Mouse (Mus musculus) MEL (cell line): ENCODE measurements around the gene Nxpe5. TPM values are rescaled to one million over a fixed set of nuclear protein-coding genes. Genes with fewer than 3 reads are reported as not detected.

Source experiments
- DNase-seq: peaks from one replicate; pipeline ENCODE4 v3.0.0; 2011; ENCODE audit warnings: low read depth, low spot score
- H3K27ac ChIP-seq: 2 replicates; pipeline ENCODE4 v1.5.1; 2012; ENCODE audit warnings: low read depth, mild to moderate bottlenecking, control low read depth, low read length, moderate library complexity; ENCODE audit not compliant: control insufficient read depth
- H3K27me3 ChIP-seq, 2 experiments: fragments of 150-350 bp in 1 of 2; sonication (generic) in 1 of 2; 2 replicates each; pipeline ENCODE4 v1.6.1; 2012; ENCODE audit warnings: low read length in 2 of 2, mild to moderate bottlenecking in 2 of 2, improper control_type of control experiment in 1 of 2, moderate library complexity in 1 of 2; ENCODE audit not compliant: insufficient read depth in 2 of 2, control insufficient read depth in 1 of 2
- H3K36me3 ChIP-seq, 2 experiments: 2 replicates each; pipeline ENCODE4 v1.6.1; 2012 to 2014; ENCODE audit warnings: low read length in 2 of 2, improper control_type of control experiment in 1 of 2, inconsistent platforms in 1 of 2, mild to moderate bottlenecking in 1 of 2; ENCODE audit not compliant: insufficient read depth in 2 of 2, control insufficient read depth in 1 of 2
- H3K4me1 ChIP-seq, 2 experiments: fragments of 150-350 bp in 1 of 2; sonication (generic) in 1 of 2; 2 replicates each; pipeline ENCODE4 v1.6.1; 2012; ENCODE audit warnings: low read length in 2 of 2, improper control_type of control experiment in 1 of 2, mild to moderate bottlenecking in 1 of 2; ENCODE audit not compliant: insufficient read depth in 2 of 2, control insufficient read depth in 1 of 2
- H3K4me3 ChIP-seq, 2 experiments: fragments of 150-350 bp in 1 of 2; sonication (generic) in 1 of 2; 2 replicates each; pipeline ENCODE4 v1.5.1; 2012; ENCODE audit warnings: low read depth in 2 of 2, low read length in 2 of 2, mild to moderate bottlenecking in 2 of 2, moderate library complexity in 2 of 2, control low read depth in 1 of 2, improper control_type of control experiment in 1 of 2; ENCODE audit not compliant: control insufficient read depth in 1 of 2, insufficient read depth in 1 of 2
- H3K79me2 ChIP-seq: 2 replicates; pipeline ENCODE4 v1.6.1; 2012; ENCODE audit warnings: mild to moderate bottlenecking, low read length, moderate library complexity; ENCODE audit not compliant: control insufficient read depth, poor library complexity, insufficient read depth
- H3K9ac ChIP-seq: 2 replicates; pipeline ENCODE4 v1.6.1; 2012; ENCODE audit warnings: low read depth, mild to moderate bottlenecking, control low read depth, low read length, moderate library complexity; ENCODE audit not compliant: control insufficient read depth, poor library complexity, severe bottlenecking
- H3K9me3 ChIP-seq: fragments of 150-350 bp; sonication (generic); replicated peaks from 2 replicates; pipeline ENCODE4 v1.6.1; 2012; ENCODE audit warnings: mild to moderate bottlenecking, low read length, improper control_type of control experiment, moderate library complexity; ENCODE audit not compliant: insufficient read depth
- BHLHE40 ChIP-seq: IDR thresholded peaks from 2 replicates; pipeline ENCODE4 v1.6.1; 2012; ENCODE audit warnings: low read depth, mild to moderate bottlenecking, inconsistent platforms, low read length, improper control_type of control experiment, borderline replicate concordance
- CHD1 ChIP-seq: IDR thresholded peaks from 2 replicates; pipeline ENCODE4 v1.6.1; 2012; ENCODE audit warnings: low read depth, mild to moderate bottlenecking, inconsistent platforms, low read length, improper control_type of control experiment
- CHD2 ChIP-seq: IDR thresholded peaks from 2 replicates; pipeline ENCODE4 v1.6.1; 2011; ENCODE audit warnings: low read length, improper control_type of control experiment
- CTCF ChIP-seq, 3 experiments: IDR thresholded peaks in 2 of 3; conservative IDR thresholded peaks in 1 of 3; 2 replicates each; pipeline ENCODE4 v1.5.1; 2011 to 2012; ENCODE audit warnings: low read length in 3 of 3, low read depth in 2 of 3, mild to moderate bottlenecking in 2 of 3, improper control_type of control experiment in 1 of 3, inconsistent platforms in 1 of 3, mixed read lengths in 1 of 3, moderate library complexity in 1 of 3; ENCODE audit not compliant: control insufficient read depth in 1 of 3, insufficient read depth in 1 of 3, poor library complexity in 1 of 3, severe bottlenecking in 1 of 3
- E2F4 ChIP-seq: IDR thresholded peaks from 2 replicates; pipeline ENCODE4 v1.6.1; 2011; ENCODE audit warnings: low read depth, low read length, improper control_type of control experiment, borderline replicate concordance
- ELF1 ChIP-seq: IDR thresholded peaks from 2 replicates; pipeline ENCODE4 v1.6.1; 2014; ENCODE audit warnings: low read depth, mild to moderate bottlenecking, inconsistent platforms, low read length, improper control_type of control experiment, moderate library complexity
- EP300 ChIP-seq, 2 experiments: IDR thresholded peaks; 2 replicates each; pipeline ENCODE4 v1.6.1; 2011; ENCODE audit warnings: improper control_type of control experiment in 2 of 2, low read length in 2 of 2, low read depth in 1 of 2, mild to moderate bottlenecking in 1 of 2
- ETS1 ChIP-seq: IDR thresholded peaks from 2 replicates; pipeline ENCODE4 v1.6.1; 2012; ENCODE audit warnings: low read depth, mild to moderate bottlenecking, inconsistent platforms, low read length, improper control_type of control experiment, moderate library complexity
- GABPA ChIP-seq: IDR thresholded peaks from 2 replicates; pipeline ENCODE4 v1.6.1; 2012; ENCODE audit warnings: low read depth, mild to moderate bottlenecking, inconsistent platforms, low read length, improper control_type of control experiment, moderate library complexity
- GATA1 ChIP-seq: IDR thresholded peaks from 2 replicates; pipeline ENCODE4 v1.6.1; 2011; ENCODE audit warnings: low read depth, low read length, improper control_type of control experiment
- HCFC1 ChIP-seq: IDR thresholded peaks from 2 replicates; pipeline ENCODE4 v1.6.1; 2012; ENCODE audit warnings: low read depth, mild to moderate bottlenecking, inconsistent platforms, low read length, improper control_type of control experiment, moderate library complexity
- JUND ChIP-seq: IDR thresholded peaks from 2 replicates; pipeline ENCODE4 v1.6.1; 2011; ENCODE audit warnings: low read depth, mild to moderate bottlenecking, improper control_type of control experiment, low read length
- KAT2A ChIP-seq: conservative IDR thresholded peaks from 2 replicates; pipeline ENCODE4 v1.6.1; 2012; ENCODE audit warnings: low read depth, low read length, improper control_type of control experiment, inconsistent platforms
- MAFK ChIP-seq: IDR thresholded peaks from 2 replicates; pipeline ENCODE4 v1.6.1; 2011; ENCODE audit warnings: low read depth, mild to moderate bottlenecking, low read length, improper control_type of control experiment, borderline replicate concordance
- MAX ChIP-seq: IDR thresholded peaks from 2 replicates; pipeline ENCODE4 v1.6.1; 2011; ENCODE audit warnings: low read length, improper control_type of control experiment
- MAZ ChIP-seq: IDR thresholded peaks from 2 replicates; pipeline ENCODE4 v1.6.1; 2012; ENCODE audit warnings: low read depth, mild to moderate bottlenecking, inconsistent platforms, low read length, improper control_type of control experiment
- MEF2A ChIP-seq: IDR thresholded peaks from 2 replicates; pipeline ENCODE4 v1.6.1; 2014; ENCODE audit warnings: low read depth, mild to moderate bottlenecking, inconsistent platforms, low read length, improper control_type of control experiment; ENCODE audit not compliant: poor library complexity, insufficient replicate concordance, severe bottlenecking; ENCODE audit errors: extremely low read depth
- MXI1 ChIP-seq: IDR thresholded peaks from 2 replicates; pipeline ENCODE4 v1.6.1; 2011; ENCODE audit warnings: mild to moderate bottlenecking, low read depth, low read length, improper control_type of control experiment
- MYC ChIP-seq: IDR thresholded peaks from 2 replicates; pipeline ENCODE4 v1.6.1; 2011; ENCODE audit warnings: low read depth, mild to moderate bottlenecking, low read length, improper control_type of control experiment, moderate library complexity
- NELFE ChIP-seq: IDR thresholded peaks from 2 replicates; pipeline ENCODE4 v1.6.1; 2011; ENCODE audit warnings: low read depth, low read length, improper control_type of control experiment
- NRF1 ChIP-seq: IDR thresholded peaks from 2 replicates; pipeline ENCODE4 v1.6.1; 2014; ENCODE audit warnings: low read depth, mild to moderate bottlenecking, inconsistent platforms, low read length, improper control_type of control experiment, moderate library complexity; ENCODE audit not compliant: poor library complexity, insufficient read depth, severe bottlenecking
- POLR2A ChIP-seq, 2 experiments: IDR thresholded peaks; 2 replicates each; pipeline ENCODE4 v1.6.1; 2011 to 2012; ENCODE audit warnings: low read length in 2 of 2, mild to moderate bottlenecking in 2 of 2, control low read depth in 1 of 2, improper control_type of control experiment in 1 of 2, low read depth in 1 of 2, moderate library complexity in 1 of 2; ENCODE audit not compliant: control insufficient read depth in 1 of 2, insufficient read depth in 1 of 2, poor library complexity in 1 of 2
- POLR2AphosphoS2 ChIP-seq: IDR thresholded peaks from 2 replicates; pipeline ENCODE4 v1.6.1; 2011; ENCODE audit warnings: low read length, improper control_type of control experiment
- POLR2AphosphoS5 ChIP-seq: IDR thresholded peaks from 2 replicates; pipeline ENCODE4 v1.6.1; 2012; ENCODE audit warnings: low read depth, borderline replicate concordance, mild to moderate bottlenecking, inconsistent platforms, low read length, moderate library complexity, mixed read lengths
- RAD21 ChIP-seq: IDR thresholded peaks from 2 replicates; pipeline ENCODE4 v1.6.1; 2011; ENCODE audit warnings: mild to moderate bottlenecking, low read depth, low read length, improper control_type of control experiment
- RCOR1 ChIP-seq: IDR thresholded peaks from 2 replicates; pipeline ENCODE4 v1.6.1; 2012; ENCODE audit warnings: low read depth, mild to moderate bottlenecking, inconsistent platforms, low read length, improper control_type of control experiment
- SIN3A ChIP-seq: IDR thresholded peaks from 2 replicates; pipeline ENCODE4 v1.6.1; 2012; ENCODE audit warnings: low read length, improper control_type of control experiment, inconsistent platforms
- SMC3 ChIP-seq: IDR thresholded peaks from 2 replicates; pipeline ENCODE4 v1.6.1; 2011; ENCODE audit warnings: low read depth, low read length, improper control_type of control experiment
- TAL1 ChIP-seq: IDR thresholded peaks from 2 replicates; pipeline ENCODE4 v1.6.1; 2012; ENCODE audit warnings: mild to moderate bottlenecking, inconsistent platforms, low read length, moderate library complexity, mixed read lengths
- TBP ChIP-seq: IDR thresholded peaks from 2 replicates; pipeline ENCODE4 v1.8.0; 2011; ENCODE audit warnings: low read depth, low read length, improper control_type of control experiment
- TCF12 ChIP-seq: IDR thresholded peaks from 2 replicates; pipeline ENCODE4 v1.6.1; 2014; ENCODE audit warnings: low read depth, mild to moderate bottlenecking, inconsistent platforms, low read length, improper control_type of control experiment, moderate library complexity
- UBTF ChIP-seq: IDR thresholded peaks from 2 replicates; pipeline ENCODE4 v1.6.1; 2012; ENCODE audit warnings: low read depth, mild to moderate bottlenecking, inconsistent platforms, low read length, improper control_type of control experiment, moderate library complexity, borderline replicate concordance; ENCODE audit not compliant: insufficient read depth
- USF1 ChIP-seq: IDR thresholded peaks from 2 replicates; pipeline ENCODE4 v1.6.1; 2014; ENCODE audit warnings: low read depth, mild to moderate bottlenecking, inconsistent platforms, low read length, improper control_type of control experiment, moderate library complexity
- USF2 ChIP-seq, 2 experiments: IDR thresholded peaks; 2 replicates each; pipeline ENCODE4 v1.6.1; 2011 to 2012; ENCODE audit warnings: improper control_type of control experiment in 2 of 2, low read length in 2 of 2, borderline replicate concordance in 1 of 2, inconsistent platforms in 1 of 2, low read depth in 1 of 2, mild to moderate bottlenecking in 1 of 2; ENCODE audit not compliant: insufficient read depth in 1 of 2
- ZC3H11A ChIP-seq: IDR thresholded peaks from 2 replicates; pipeline ENCODE4 v1.6.1; 2012; ENCODE audit warnings: low read depth, mild to moderate bottlenecking, inconsistent platforms, low read length, improper control_type of control experiment
- ZKSCAN1 ChIP-seq: IDR thresholded peaks from 2 replicates; pipeline ENCODE4 v1.6.1; 2012; ENCODE audit warnings: low read depth, mild to moderate bottlenecking, inconsistent platforms, low read length, improper control_type of control experiment, moderate library complexity
- ZMIZ1 ChIP-seq: IDR thresholded peaks from 2 replicates; pipeline ENCODE4 v1.6.1; 2012; ENCODE audit warnings: low read depth, mild to moderate bottlenecking, inconsistent platforms, low read length, improper control_type of control experiment, moderate library complexity
- ZNF384 ChIP-seq: IDR thresholded peaks from 2 replicates; pipeline ENCODE4 v1.6.1; 2012; ENCODE audit warnings: low read depth, mild to moderate bottlenecking, inconsistent platforms, low read length, improper control_type of control experiment
- polyA plus RNA-seq, 2 experiments: library from polyadenylated mRNA; stranded (reverse) in 1 of 2; unstranded in 1 of 2; fragments of >175 nt in 1 of 2; fragments of >200 nt in 1 of 2; gene quantifications; 2 replicates each; pipeline versions ENCODE4 v1.2.1 to v1.2.4; 2012; ENCODE audit warnings: low replicate concordance in 2 of 2, low read depth in 1 of 2; ENCODE audit not compliant: insufficient read length in 2 of 2, insufficient read depth in 1 of 2, missing spikeins in 1 of 2
- total RNA-seq: library from RNA; depleted of rRNA; stranded (reverse); fragments of 300-350 nt; gene quantifications from 2 replicates; pipeline ENCODE4 v1.2.3, GENCODE M21; 2012

Gene Nxpe5
- total and polyA plus RNA-seq, 3 experiments: not detected

GRCm38 (mm10) chr5:138222111-138222510 is 3.6 kb upstream of the Nxpe5 start:
- H3K9me3 ChIP-seq: no peaks in the 10 kb centered on the region
- H3K4me1 ChIP-seq: peaks cover 0 to 9% of the 10 kb centered on the region in 2 experiments; a peak in 2 of 4 replicates
- H3K79me2 ChIP-seq: no peaks in the 10 kb centered on the region
- H3K27me3 ChIP-seq: peaks cover 2% of the 10 kb centered on the region in 2 experiments; a peak in 1 of 4 replicates
- H3K4me3 ChIP-seq: no peak overlapping the region
- peaks cover 0 to 5% of the 10 kb centered on the region in 2 experiments; a peak in 1 of 4 replicates for H3K36me3 ChIP-seq
- no peak overlapping the region for H3K9ac ChIP-seq
- DNase-seq: peak; percentile 92
- no peak overlapping the region for H3K27ac ChIP-seq
- TF ChIP-seq E2F4: no peak
- peak; percentile 97 for TF ChIP-seq SMC3
- TF ChIP-seq GATA1: no peak
- TF ChIP-seq TCF12: no peak
- TF ChIP-seq JUND: no peak
- TF ChIP-seq RCOR1: no peak
- no peak for TF ChIP-seq USF2 (IDR thresholded peaks at IDR 0.05; ENCODE audit: borderline replicate concordance in 1 of 2, insufficient read depth in 1 of 2, low read depth in 1 of 2, low read length in 2 of 2)
- TF ChIP-seq SIN3A: no peak; the same call in 1 of the 2 replicates
- TF ChIP-seq ZC3H11A: peak; percentile 96
- TF ChIP-seq MAX: no peak
- TF ChIP-seq MEF2A: no peak
- TF ChIP-seq TBP: peak; percentile 40; the same call in 1 of the 2 replicates
- TF ChIP-seq ZKSCAN1: no peak
- TF ChIP-seq GABPA: no peak
- no peak for TF ChIP-seq USF1
- TF ChIP-seq TAL1: no peak
- no peak for TF ChIP-seq CHD1
- TF ChIP-seq MAZ: peak; percentile 29; the same call in 1 of the 2 replicates
- TF ChIP-seq BHLHE40: no peak; the same call in 1 of the 2 replicates
- TF ChIP-seq POLR2AphosphoS5: no peak
- TF ChIP-seq HCFC1: 0 out of 2 replicates have a peak, but pooled peaks have one; percentile 26
- TF ChIP-seq ZNF384: no peak
- TF ChIP-seq MAFK: no peak
- no peak for TF ChIP-seq MYC
- no peak for TF ChIP-seq NRF1
- no peak for TF ChIP-seq ETS1
- no peak for TF ChIP-seq EP300 (IDR thresholded peaks at IDR 0.05; ENCODE audit: low read depth in 1 of 2, low read length in 2 of 2)
- no peak for TF ChIP-seq POLR2A (IDR thresholded peaks at IDR 0.05; ENCODE audit: control insufficient read depth in 1 of 2, insufficient read depth in 1 of 2, low read depth in 1 of 2, low read length in 2 of 2, poor library complexity in 1 of 2)
- no peak for TF ChIP-seq KAT2A
- no peak for TF ChIP-seq ELF1
- no peak; the same call in 1 of the 2 replicates for TF ChIP-seq NELFE
- TF ChIP-seq CTCF (IDR thresholded peaks at IDR 0.05 in 2 of 3, conservative IDR thresholded peaks at IDR 0.05 in 1 of 3; ENCODE audit: control insufficient read depth in 1 of 3, insufficient read depth in 1 of 3, low read depth in 2 of 3, low read length in 3 of 3, poor library complexity in 1 of 3, severe bottlenecking in 1 of 3): peak; percentile 96 to 99 (median 97)
- peak; percentile 98 for TF ChIP-seq RAD21
- TF ChIP-seq UBTF: no peak
- no peak for TF ChIP-seq ZMIZ1
- TF ChIP-seq CHD2: no peak
- TF ChIP-seq POLR2AphosphoS2: no peak
- TF ChIP-seq MXI1: no peak
